Mouse (Mus musculus): ENCODE data around the gene Nfkbiz.
"Not testable (repeated sequence)": the region's sequence is repeated elsewhere in the genome, so short reads cannot be mapped to it uniquely, and the experiment has no call there.

DNA sequence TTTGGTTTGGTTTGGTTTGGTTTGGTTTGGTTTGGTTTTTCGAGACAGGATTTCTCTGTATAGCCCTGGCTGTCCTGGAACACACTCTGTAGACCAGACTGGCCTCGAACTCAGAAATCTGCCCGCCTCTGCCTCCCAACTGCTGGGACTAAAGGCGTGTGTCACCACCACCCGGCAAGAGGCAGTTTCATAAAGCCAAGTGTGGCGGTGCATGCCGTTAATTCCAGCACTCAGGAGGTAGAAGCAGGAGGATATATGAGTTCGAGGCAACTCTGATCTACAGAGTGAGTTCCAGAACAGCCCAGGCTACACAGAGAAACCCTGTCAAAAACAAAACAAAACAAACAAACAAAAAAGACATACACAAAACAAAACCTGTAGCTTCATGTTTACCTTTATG lies 1.0 kb downstream of the Nfkbiz start:
- not testable (repeated sequence) for TF ChIP-seq CTCF (conservative IDR thresholded peaks at IDR 0.05; ENCODE audit: low read length); POU5F1 (IDR thresholded peaks at IDR 0.05; ENCODE audit: borderline replicate concordance, low read length); NANOG (IDR thresholded peaks at IDR 0.05; ENCODE audit: borderline replicate concordance, low read length)
